Mouse (Mus musculus) embryonic facial prominence, embryonic 15.5 days (tissue): ENCODE results near the gene Cetn4. TPM values are rescaled to one million over a fixed set of nuclear protein-coding genes. Genes with fewer than 3 reads are reported as not detected.

Experiments
- ATAC-seq: fragments of 200-750 bp; cut with Nextera tagmentation; 2 replicates; pipeline ENCODE4 v1.8.0; 2017; ENCODE audit warnings: low read depth, moderate TSS enrichment; ENCODE audit not compliant: insufficient number of reproducible peaks, low FRiP score, low TSS enrichment
- H3K27ac ChIP-seq: fragments of 300-500 bp; sonication (generic); replicated peaks from 2 replicates; pipeline ENCODE4 v1.5.1; 2015; ENCODE audit warnings: mild to moderate bottlenecking, inconsistent platforms
- H3K27me3 ChIP-seq: fragments of 300-500 bp; sonication (generic); 2 replicates; pipeline ENCODE4 v1.6.1; 2015; ENCODE audit warnings: inconsistent platforms
- H3K36me3 ChIP-seq: fragments of 300-500 bp; sonication (generic); 2 replicates; pipeline ENCODE4 v1.6.1; 2015; ENCODE audit warnings: mild to moderate bottlenecking, inconsistent platforms
- H3K4me1 ChIP-seq: fragments of 300-500 bp; sonication (generic); 2 replicates; pipeline ENCODE4 v1.6.1; 2015; ENCODE audit warnings: inconsistent platforms
- H3K4me2 ChIP-seq: fragments of 300-500 bp; sonication (generic); replicated peaks from 2 replicates; pipeline ENCODE4 v1.6.1; 2015; ENCODE audit warnings: mild to moderate bottlenecking, inconsistent platforms
- H3K4me3 ChIP-seq: fragments of 300-500 bp; sonication (generic); replicated peaks from 2 replicates; pipeline ENCODE4 v1.5.1; 2015; ENCODE audit warnings: mild to moderate bottlenecking, inconsistent platforms
- H3K9ac ChIP-seq: fragments of 300-500 bp; sonication (generic); 2 replicates; pipeline ENCODE4 v1.6.1; 2015; ENCODE audit warnings: inconsistent platforms
- H3K9me3 ChIP-seq: fragments of 300-500 bp; sonication (generic); replicated peaks from 2 replicates; pipeline ENCODE4 v1.6.1; 2016; ENCODE audit warnings: inconsistent platforms
- WGBS: fragments of 180-500 bp; shearing (Covaris S2); methylation state at CpG from one replicate; pipeline ENCODE4 v1.1.7; 2015; 5-methylcytosine and 5-hydroxymethylcytosine counted together
- polyA plus RNA-seq: library from polyadenylated mRNA; unstranded; fragments of >200 nt; fragmentation: Nextera tagmentation; extraction: Ambion mirVana; gene quantifications from 2 replicates; pipeline ENCODE4 v1.2.1, GENCODE M21; 2015

The Cetn4 gene
- polyA plus RNA-seq, 1 experiment from 2014 or later = 6.8 TPM

- H3K9ac ChIP-seq = no peak overlapping the region
- no peak overlapping the region for H3K4me2 ChIP-seq
- no peak for ATAC-seq
- no peaks in the 10 kb centered on the region for H3K9me3 ChIP-seq
- H3K36me3 ChIP-seq = no peaks in the 10 kb centered on the region
- H3K27ac ChIP-seq = no peak overlapping the region
- no peaks in the 10 kb centered on the region for H3K27me3 ChIP-seq
- H3K4me1 ChIP-seq = no peaks in the 10 kb centered on the region
- no peak overlapping the region for H3K4me3 ChIP-seq
- 77% methylated on average over 3 of the region's 3 CpGs for WGBS
Measured at GRCm38 (mm10) chr3:37299470-37299869, 13.0 kb downstream of the Cetn4 start.

- 46% methylated on average over 2 of the region's 2 CpGs for WGBS
- H3K36me3 ChIP-seq = no peaks in the 10 kb centered on the region
- H3K9me3 ChIP-seq = no peaks in the 10 kb centered on the region
- no peak overlapping the region for H3K4me2 ChIP-seq
- H3K27me3 ChIP-seq = no peaks in the 10 kb centered on the region
- no peak overlapping the region for H3K9ac ChIP-seq
- no peaks in the 10 kb centered on the region for H3K4me1 ChIP-seq
- no peak for ATAC-seq
- no peak overlapping the region for H3K4me3 ChIP-seq
- no peak overlapping the region for H3K27ac ChIP-seq
Measured at GRCm38 (mm10) chr3:37292654-37293053, 19.9 kb downstream of the Cetn4 start.

GRCm38 (mm10) chr3:37291929-37292328 is 20.6 kb downstream of the Cetn4 start:
- Histone ChIP-seq H3K4me3 (no peak overlapping the region), H3K27me3 (no peaks in the 10 kb centered on the region), H3K36me3 (no peaks in the 10 kb centered on the region), H3K9ac (no peak overlapping the region), H3K4me1 (no peaks in the 10 kb centered on the region), H3K27ac (no peak overlapping the region), H3K9me3 (no peaks in the 10 kb centered on the region), H3K4me2 (no peak overlapping the region)
- no peak for ATAC-seq
- WGBS = 84% methylated on average over 2 of the region's 2 CpGs

- Histone ChIP-seq H3K4me3 (no peak overlapping the region), H3K4me2 (no peak overlapping the region), H3K9me3 (no peaks in the 10 kb centered on the region), H3K4me1 (no peaks in the 10 kb centered on the region), H3K27ac (no peak overlapping the region), H3K36me3 (no peaks in the 10 kb centered on the region), H3K27me3 (no peaks in the 10 kb centered on the region), H3K9ac (no peak overlapping the region)
- no peak for ATAC-seq
- WGBS = 64% methylated on average over 7 of the region's 7 CpGs
Measured at GRCm38 (mm10) chr3:37290881-37291541, 21.5 kb downstream of the Cetn4 start.

GRCm38 (mm10) chr3:37289237-37289636 is 23.3 kb downstream of the Cetn4 start:
- no peak for ATAC-seq
- H3K27ac ChIP-seq = no peak overlapping the region
- no peaks in the 10 kb centered on the region for H3K4me1 ChIP-seq
- H3K4me3 ChIP-seq = no peak overlapping the region
- H3K4me2 ChIP-seq = no peak overlapping the region
- H3K27me3 ChIP-seq = no peaks in the 10 kb centered on the region
- no peaks in the 10 kb centered on the region for H3K36me3 ChIP-seq
- WGBS = 91% methylated on average over 2 of the region's 2 CpGs
- H3K9ac ChIP-seq = no peak overlapping the region
- no peaks in the 10 kb centered on the region for H3K9me3 ChIP-seq

- H3K9me3 ChIP-seq = no peaks in the 10 kb centered on the region
- no peak overlapping the region for H3K9ac ChIP-seq
- ATAC-seq = no peak
- H3K4me1 ChIP-seq = no peaks in the 10 kb centered on the region
- no peaks in the 10 kb centered on the region for H3K27me3 ChIP-seq
- no peak overlapping the region for H3K4me3 ChIP-seq
- H3K4me2 ChIP-seq = no peak overlapping the region
- H3K36me3 ChIP-seq = no peaks in the 10 kb centered on the region
- 91% methylated on average over 4 of the region's 4 CpGs for WGBS
- H3K27ac ChIP-seq = no peak overlapping the region
Measured at GRCm38 (mm10) chr3:37283234-37283633, 29.3 kb downstream of the Cetn4 start.

GRCm38 (mm10) chr3:37282299-37282922 is 30.1 kb downstream of the Cetn4 start:
- 73% methylated on average over 11 of the region's 11 CpGs for WGBS
- no peak for ATAC-seq

GRCm38 (mm10) chr3:37280871-37281270 is 31.6 kb downstream of the Cetn4 start:
- WGBS = 72% methylated on average over 8 of the region's 8 CpGs
- Histone ChIP-seq H3K36me3 (no peaks in the 10 kb centered on the region), H3K9me3 (no peaks in the 10 kb centered on the region), H3K27ac (no peak overlapping the region), H3K9ac (no peak overlapping the region), H3K27me3 (no peaks in the 10 kb centered on the region), H3K4me1 (no peaks in the 10 kb centered on the region), H3K4me2 (no peak overlapping the region), H3K4me3 (no peak overlapping the region)
- no peak for ATAC-seq

More at GRCm38 (mm10) chr3:37282299-37282922, 30.1 kb downstream of the Cetn4 start:
- Histone ChIP-seq H3K4me2 (no peak overlapping the region), H3K9ac (no peak overlapping the region), H3K4me3 (no peak overlapping the region), H3K36me3 (no peaks in the 10 kb centered on the region), H3K9me3 (no peaks in the 10 kb centered on the region), H3K4me1 (no peaks in the 10 kb centered on the region), H3K27ac (no peak overlapping the region), H3K27me3 (no peaks in the 10 kb centered on the region)

- Histone ChIP-seq H3K4me1 (no peaks in the 10 kb centered on the region), H3K36me3 (no peaks in the 10 kb centered on the region), H3K27ac (no peak overlapping the region), H3K4me2 (no peak overlapping the region), H3K27me3 (no peaks in the 10 kb centered on the region), H3K9ac (no peak overlapping the region), H3K9me3 (no peaks in the 10 kb centered on the region), H3K4me3 (no peak overlapping the region)
- WGBS = 92% methylated on average over 1 of the region's 1 CpGs
- no peak for ATAC-seq
Measured at GRCm38 (mm10) chr3:37280221-37280620, 32.3 kb downstream of the Cetn4 start.

GRCm38 (mm10) chr3:37274661-37275060 is 37.8 kb downstream of the Cetn4 start:
- Histone ChIP-seq H3K9me3 (no peaks in the 10 kb centered on the region), H3K27ac (no peak overlapping the region)

GRCm38 (mm10) chr3:37273092-37273491 is 39.4 kb downstream of the Cetn4 start:
- no peak overlapping the region for H3K4me3 ChIP-seq
- H3K9me3 ChIP-seq = no peaks in the 10 kb centered on the region
- peaks cover 3% of the 10 kb centered on the region; the same call in 1 of the 2 replicates for H3K27me3 ChIP-seq
- ATAC-seq = no peak
- H3K4me1 ChIP-seq = no peaks in the 10 kb centered on the region
- H3K9ac ChIP-seq = no peak overlapping the region
- H3K4me2 ChIP-seq = no peak overlapping the region
- no peaks in the 10 kb centered on the region for H3K36me3 ChIP-seq
- 82% methylated on average over 7 of the region's 7 CpGs for WGBS
- no peak overlapping the region for H3K27ac ChIP-seq

More at GRCm38 (mm10) chr3:37274661-37275060, 37.8 kb downstream of the Cetn4 start:
- no peak overlapping the region for H3K4me3 ChIP-seq
- no peaks in the 10 kb centered on the region for H3K36me3 ChIP-seq
- H3K4me2 ChIP-seq = no peak overlapping the region
- peaks cover 3% of the 10 kb centered on the region; the same call in 1 of the 2 replicates for H3K27me3 ChIP-seq
- WGBS = 79% methylated on average over 6 of the region's 6 CpGs
- H3K4me1 ChIP-seq = no peaks in the 10 kb centered on the region
- ATAC-seq = no peak
- H3K9ac ChIP-seq = no peak overlapping the region

GRCm38 (mm10) chr3:37271209-37271608 is 41.3 kb downstream of the Cetn4 start:
- no peak for ATAC-seq
- H3K4me1 ChIP-seq = no peaks in the 10 kb centered on the region
- H3K27me3 ChIP-seq = peaks cover 3% of the 10 kb centered on the region; the same call in 1 of the 2 replicates
- H3K9me3 ChIP-seq = no peaks in the 10 kb centered on the region
- no peak overlapping the region for H3K9ac ChIP-seq
- no peak overlapping the region for H3K27ac ChIP-seq
- H3K4me3 ChIP-seq = no peak overlapping the region
- no peak overlapping the region for H3K4me2 ChIP-seq
- WGBS = 3% methylated on average over 1 of the region's 1 CpGs
- H3K36me3 ChIP-seq = no peaks in the 10 kb centered on the region
